ENCODE assay signal across 9 mouse cellular contexts in genomic region chr13:78186340-78186946, GRCm38 (mm10). TPM values are rescaled to one million over a fixed set of nuclear protein-coding genes. Genes with fewer than 3 reads are reported as not detected.
DNase-seq lines count a peak whose midpoint lies in the region; ATAC-seq and TF ChIP-seq lines count a peak whose summit lies in the region.
"Had no signal": no experiment of that assay in that cellular context is flagged by ENCODE, and none has a peak within 500 bp of the region (broad histone marks: within the 10 kb centered on the region; RNA-seq: fewer than 3 reads in every experiment).

No protein-coding gene starts in this region.

- no peaks in the 10 kb centered on the region for H3K9me3 ChIP-seq in forebrain, embryonic 16.5 days (ENCODE audit: control insufficient read depth, low read length)
- H3K9me3 ChIP-seq in midbrain, embryonic 16.5 days (replicated peaks; ENCODE audit: control insufficient read depth, low read length, poor library complexity, severe bottlenecking) = no peaks in the 10 kb centered on the region

- no peak for ATAC-seq in forebrain, embryonic 16.5 days
- ATAC-seq in midbrain, embryonic 16.5 days = no peak
- no peak for ATAC-seq in monocyte, adult 5-6 weeks (replicated peaks; ENCODE audit: insufficient number of reproducible peaks, low FRiP score, low TSS enrichment, poor library complexity, severe bottlenecking)

- no peak overlapping the region for H3K4me3 ChIP-seq in lung, adult 2 months (replicated peaks; ENCODE audit: extremely low read depth, low read depth, low read length)
- H3K4me3 ChIP-seq in forebrain, embryonic 16.5 days (replicated peaks; ENCODE audit: low read length) = no peak overlapping the region
- H3K4me3 ChIP-seq in midbrain, embryonic 16.5 days (ENCODE audit: low read depth, low read length) = no peak overlapping the region

- H3K4me1 ChIP-seq in lung, adult 2 months (ENCODE audit: control insufficient read depth, insufficient read depth, low read length) = no peaks in the 10 kb centered on the region
- peaks cover 36% of the 10 kb centered on the region for H3K4me1 ChIP-seq in forebrain, embryonic 16.5 days (replicated peaks; ENCODE audit: control insufficient read depth, insufficient read depth, low read length)
- peaks cover 18% of the 10 kb centered on the region for H3K4me1 ChIP-seq in midbrain, embryonic 16.5 days (ENCODE audit: control insufficient read depth, insufficient read depth, low read length)

- peak overlapping the region; percentile 58 for H3K27ac ChIP-seq in forebrain, embryonic 16.5 days (ENCODE audit: low read length)
- H3K27ac ChIP-seq in midbrain, embryonic 16.5 days (ENCODE audit: low read length) = peak overlapping the region; percentile 67

- H3K36me3 ChIP-seq in forebrain, embryonic 16.5 days (ENCODE audit: control insufficient read depth, insufficient read depth) = no peaks in the 10 kb centered on the region
- peaks cover 5% of the 10 kb centered on the region; the same call in 1 of the 2 replicates for H3K36me3 ChIP-seq in midbrain, embryonic 16.5 days (ENCODE audit: control insufficient read depth, insufficient read depth, low read length)

- no peak overlapping the region for H3K4me2 ChIP-seq in forebrain, embryonic 16.5 days (ENCODE audit: low read length)
- H3K4me2 ChIP-seq in midbrain, embryonic 16.5 days (ENCODE audit: low read length) = no peak overlapping the region

- peak; percentile 48; the same call in 1 of the 2 replicates for TF ChIP-seq CTCF in lung, adult 2 months (IDR thresholded peaks at IDR 0.05; ENCODE audit: insufficient read depth, low read length)

- peak; percentile 54 to 63 for DNase-seq in cerebellum, postnatal 14 days
- DNase-seq in cerebellum, adult 11-12 months = no peak
- no peak for DNase-seq in lung, adult 2 months
- DNase-seq in lung, postnatal 4 days = no peak
- no peak for DNase-seq in layer of hippocampus, adult 9-11 months
- DNase-seq: B cell, adult 2 months had no signal

- 40% methylated on average over 12 of the region's 12 CpGs for whole genome bisulfite sequencing in lung, adult 2 months
- WGBS in forebrain, embryonic 16.5 days = 16% methylated on average over 12 of the region's 12 CpGs
- WGBS in midbrain, embryonic 16.5 days = 22% methylated on average over 12 of the region's 12 CpGs

- H3K27me3 ChIP-seq in forebrain, embryonic 16.5 days (replicated peaks; ENCODE audit: control insufficient read depth, insufficient read depth, low read length) = peaks cover 22% of the 10 kb centered on the region
- peaks cover 14% of the 10 kb centered on the region for H3K27me3 ChIP-seq in midbrain, embryonic 16.5 days (ENCODE audit: control insufficient read depth, insufficient read depth, low read depth, low read length)

- no peak overlapping the region for H3K9ac ChIP-seq in forebrain, embryonic 16.5 days (replicated peaks; ENCODE audit: low read depth, low read length)
- no peak overlapping the region for H3K9ac ChIP-seq in midbrain, embryonic 16.5 days (ENCODE audit: low read depth, low read length)

- TF ChIP-seq POLR2A in lung, adult 2 months (IDR thresholded peaks at IDR 0.05; ENCODE audit: borderline replicate concordance, extremely low read depth, low read depth, low read length) = no peak

RNA-seq across cellular contexts. Expression of gene Nr2f1, which starts 13.1 kb away (rescaled TPM):
- polyA plus RNA-seq in lung, adult 2 months (2012; rRNA removed) = 26.7 and 30.7 TPM in 2 replicates
- 70.2 and 71.1 TPM in 2 replicates for polyA plus RNA-seq in forebrain, embryonic 16.5 days (2015; fragmentation: Nextera tagmentation; extraction: Ambion mirVana)
- 46.0 and 64.0 TPM in 2 replicates for polyA plus RNA-seq in midbrain, embryonic 16.5 days (2015; fragmentation: Nextera tagmentation; extraction: Ambion mirVana)
- not detected in 3 replicates for total RNA-seq in monocyte, adult 5-6 weeks (2017)

Comparison
In these comparisons a context has a peak if more than half of its experiments do, and no peak if none do; other contexts are left out.
1. DNase-seq: peak in cerebellum, postnatal 14 days (2 of 2); none in cerebellum, adult 11-12 months (single experiment), lung, adult 2 months (single experiment), lung, postnatal 4 days (0 of 2) and layer of hippocampus, adult 9-11 months (single experiment).